Mouse (Mus musculus) urinary bladder, adult 18-20 months (tissue): ENCODE data around the gene Tcea3.

Experiments used
- DNase-seq, 2 experiments: peaks; one replicate each; pipeline ENCODE4 v3.0.0; 2022; ENCODE audit warnings: low spot score in 2 of 2, mixed read lengths in 2 of 2

Gene Tcea3

GRCm38 (mm10) chr4:136320016-136320415 lies 72.5 kb downstream of the Tcea3 start:
- no peak for DNase-seq

GRCm38 (mm10) chr4:136324226-136324625 lies 76.7 kb downstream of the Tcea3 start:
- no peak for DNase-seq
